Mouse (Mus musculus) C2C12 (cell line): ENCODE measurements around the gene Ovgp1. TPM values are rescaled to one million over a fixed set of nuclear protein-coding genes. Genes with fewer than 3 reads are reported as not detected.

ENCODE experiments used
- H3K27me3 ChIP-seq: one replicate; pipeline ENCODE4 v1.6.1; 2011; ENCODE audit not compliant: control insufficient read depth, insufficient read depth, insufficient read length
- H3K36me3 ChIP-seq: one replicate; pipeline ENCODE4 v1.6.1; 2011; ENCODE audit not compliant: control insufficient read depth, insufficient read depth
- H3K4me3 ChIP-seq: one replicate; pipeline ENCODE4 v1.5.1; 2011; ENCODE audit warnings: mild to moderate bottlenecking, control low read depth; ENCODE audit not compliant: poor library complexity, insufficient read depth, severe bottlenecking
- H3K79me2 ChIP-seq: one replicate; pipeline ENCODE4 v1.6.1; 2011; ENCODE audit not compliant: control insufficient read depth, insufficient read depth
- H3K79me3 ChIP-seq: one replicate; pipeline ENCODE4 v1.6.1; 2011; ENCODE audit warnings: low read depth, control low read depth
- H3ac ChIP-seq: one replicate; pipeline ENCODE3; 2011; ENCODE audit warnings: low read depth; ENCODE audit not compliant: control insufficient read depth, insufficient read length
- CEBPB ChIP-seq: IDR thresholded peaks from one replicate; pipeline ENCODE4 v1.6.1; 2011; ENCODE audit warnings: low read depth, mild to moderate bottlenecking, control low read depth, moderate library complexity
- CTCF ChIP-seq: IDR thresholded peaks from one replicate; pipeline ENCODE4 v1.5.1; 2011; ENCODE audit not compliant: control insufficient read depth, insufficient read depth, insufficient read length
- FOSL1 ChIP-seq: IDR thresholded peaks from one replicate; pipeline ENCODE4 v1.8.0; 2011; ENCODE audit warnings: mild to moderate bottlenecking, low read length; ENCODE audit not compliant: poor library complexity, insufficient read depth, severe bottlenecking
- MAX ChIP-seq: IDR thresholded peaks from one replicate; pipeline ENCODE4 v1.6.1; 2011; ENCODE audit warnings: mild to moderate bottlenecking, control low read depth
- MYOD1 ChIP-seq: IDR thresholded peaks from one replicate; pipeline ENCODE4 v1.6.1; 2011; ENCODE audit warnings: low read depth; ENCODE audit not compliant: control insufficient read depth, insufficient read length
- MYOG ChIP-seq: IDR thresholded peaks from one replicate; pipeline ENCODE4 v1.6.1; 2011; ENCODE audit not compliant: control insufficient read depth, insufficient read length; ENCODE audit errors: extremely low read depth
- USF1 ChIP-seq: IDR thresholded peaks from one replicate; pipeline ENCODE4 v1.6.1; 2011; ENCODE audit warnings: low read depth, mild to moderate bottlenecking, control low read depth, moderate library complexity
- polyA plus RNA-seq: library from polyadenylated mRNA; unstranded; fragments of >200 nt; fragmentation: generic; extraction: Trizol; gene quantifications from one replicate; pipeline ENCODE4 v1.2.1, GENCODE M21; 2012; ENCODE audit warnings: missing spikeins

Gene Ovgp1
- polyA plus RNA-seq, 1 experiment, result 0.25 TPM

- Histone ChIP-seq H3ac (no peak overlapping the region), H3K27me3 (no peaks in the 10 kb centered on the region), H3K4me3 (no peak overlapping the region), H3K79me3 (no peaks in the 10 kb centered on the region), H3K36me3 (no peaks in the 10 kb centered on the region), H3K79me2 (no peaks in the 10 kb centered on the region)
- no peak for TF ChIP-seq FOSL1
Observed at GRCm38 (mm10) chr3:105931095-105931494, 42.4 kb upstream of the Ovgp1 start.

DNA sequence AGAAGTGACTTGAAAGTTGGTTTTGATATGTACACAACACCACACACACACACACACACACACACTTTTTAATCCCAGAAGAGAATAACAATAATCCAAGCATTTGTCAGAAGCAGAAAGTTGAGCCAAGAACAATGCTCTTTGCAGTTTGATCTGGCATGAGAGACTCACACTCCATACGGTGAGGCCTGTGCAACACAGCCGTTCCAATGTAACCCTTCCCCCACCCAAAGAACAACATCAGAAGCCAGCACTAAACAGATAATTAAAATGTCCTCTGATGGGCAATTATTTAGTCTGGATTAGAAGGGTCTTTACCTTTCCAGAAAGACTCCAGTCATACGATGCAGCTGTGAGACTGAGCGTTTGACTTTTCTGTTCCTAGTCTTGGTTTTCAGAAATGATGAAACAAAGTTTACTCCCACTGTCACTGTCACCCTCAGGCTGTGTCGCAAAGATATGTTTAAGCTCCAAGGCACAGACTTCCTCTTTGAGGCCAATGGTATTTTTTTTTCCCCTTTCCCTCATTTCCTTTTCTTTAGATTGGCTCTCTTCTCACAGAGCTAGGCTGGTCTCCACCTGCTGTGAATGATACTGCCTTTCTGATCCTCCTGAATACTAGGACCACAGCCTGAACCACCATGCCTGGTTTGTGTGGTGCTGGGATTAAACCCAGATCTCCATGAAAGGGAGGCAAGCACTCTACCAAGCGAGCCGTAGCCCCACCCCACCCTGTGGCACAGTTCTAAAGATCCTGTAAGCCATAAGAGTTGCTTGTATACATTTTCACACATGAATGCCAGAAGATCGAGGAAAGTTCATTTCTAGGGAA lies 41.1 kb upstream of the Ovgp1 start, which contains the start of gene I830077J02Rik:
Gene I830077J02Rik, minus strand, starts transcription at position 425 of the 832 bp plus-strand sequence.
- Histone ChIP-seq H3K79me2 (no peaks in the 10 kb centered on the region), H3K79me3 (no peaks in the 10 kb centered on the region), H3K36me3 (peaks cover 8% of the 10 kb centered on the region), H3K27me3 (no peaks in the 10 kb centered on the region), H3K4me3 (no peak within 1 kb of the TSS), H3ac (no peak within 1 kb of the TSS)
- no peak for TF ChIP-seq USF1
- no peak for TF ChIP-seq MAX
- no peak for TF ChIP-seq CTCF
- TF ChIP-seq MYOG, result no peak
- no peak for TF ChIP-seq MYOD1
- TF ChIP-seq CEBPB, result no peak
- TF ChIP-seq FOSL1, result no peak

- H3K36me3 ChIP-seq, result peaks cover 19% of the 10 kb centered on the region
- H3K79me3 ChIP-seq, result no peaks in the 10 kb centered on the region
- no peaks in the 10 kb centered on the region for H3K27me3 ChIP-seq
- TF ChIP-seq CTCF (no peak), FOSL1 (no peak), MAX (no peak), USF1 (no peak), MYOD1 (no peak), CEBPB (no peak), MYOG (no peak)
- H3K4me3 ChIP-seq, result no peak overlapping the region
- H3K79me2 ChIP-seq, result no peaks in the 10 kb centered on the region
- H3ac ChIP-seq, result no peak overlapping the region
Observed at GRCm38 (mm10) chr3:105933926-105934325, 39.6 kb upstream of the Ovgp1 start.

DNA sequence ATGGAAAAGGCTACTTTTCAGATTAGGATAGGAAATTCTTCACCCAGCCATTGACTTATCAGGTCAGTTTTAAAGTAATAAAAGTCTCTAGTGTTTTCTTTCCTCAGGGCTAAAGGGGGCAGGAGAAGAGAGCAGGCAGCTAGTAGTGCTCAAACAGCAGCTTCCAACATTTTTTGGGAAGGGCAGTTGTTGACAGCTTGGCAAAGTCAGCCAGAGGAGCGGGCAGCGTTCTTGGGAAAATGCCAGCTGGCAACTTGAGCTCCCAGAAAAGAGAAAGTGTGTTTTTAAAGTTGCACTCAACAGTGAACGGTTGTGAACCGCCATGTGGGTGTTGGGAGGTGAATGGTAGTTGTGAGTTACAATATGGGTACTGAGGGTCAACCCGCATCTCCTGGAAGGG lies 38.5 kb upstream of the Ovgp1 start:
- Histone ChIP-seq H3K36me3 (peaks cover 25% of the 10 kb centered on the region), H3K79me3 (no peaks in the 10 kb centered on the region), H3K27me3 (no peaks in the 10 kb centered on the region), H3K4me3 (no peak overlapping the region), H3K79me2 (no peaks in the 10 kb centered on the region), H3ac (no peak overlapping the region)
- no peak for TF ChIP-seq CTCF
- TF ChIP-seq CEBPB, result no peak
- no peak for TF ChIP-seq USF1
- no peak for TF ChIP-seq MAX
- TF ChIP-seq FOSL1, result no peak
- no peak for TF ChIP-seq MYOG
- no peak for TF ChIP-seq MYOD1

- no peaks in the 10 kb centered on the region for H3K27me3 ChIP-seq
- no peak overlapping the region for H3ac ChIP-seq
- TF ChIP-seq USF1 (no peak), FOSL1 (no peak), MAX (no peak), MYOG (no peak), CTCF (no peak), CEBPB (no peak)
- no peak overlapping the region for H3K4me3 ChIP-seq
- peaks cover 33% of the 10 kb centered on the region for H3K36me3 ChIP-seq
- no peaks in the 10 kb centered on the region for H3K79me2 ChIP-seq
- no peaks in the 10 kb centered on the region for H3K79me3 ChIP-seq
Observed at GRCm38 (mm10) chr3:105936111-105936510, 37.4 kb upstream of the Ovgp1 start.

- Histone ChIP-seq H3K4me3 (no peak overlapping the region), H3K79me2 (peaks cover 62% of the 10 kb centered on the region), H3K27me3 (no peaks in the 10 kb centered on the region), H3K79me3 (peaks cover 26% of the 10 kb centered on the region), H3K36me3 (peaks cover 99% of the 10 kb centered on the region), H3ac (no peak overlapping the region)
- TF ChIP-seq MAX (no peak), MYOD1 (no peak), CEBPB (no peak), MYOG (no peak), FOSL1 (no peak), CTCF (no peak), USF1 (no peak)
Observed at GRCm38 (mm10) chr3:105951348-105951747, 22.2 kb upstream of the Ovgp1 start.
